Mouse (Mus musculus) E14TG2a.4 (cell line): ENCODE data around the gene Deup1.

Experiments used
- CTCF ChIP-seq: conservative IDR thresholded peaks from 2 replicates; pipeline ENCODE4 v1.5.1; 2014; ENCODE audit warnings: low read length
- NANOG ChIP-seq: IDR thresholded peaks from 2 replicates; pipeline ENCODE4 v1.6.1; 2014; ENCODE audit warnings: borderline replicate concordance, low read length, mixed read lengths

DNA sequence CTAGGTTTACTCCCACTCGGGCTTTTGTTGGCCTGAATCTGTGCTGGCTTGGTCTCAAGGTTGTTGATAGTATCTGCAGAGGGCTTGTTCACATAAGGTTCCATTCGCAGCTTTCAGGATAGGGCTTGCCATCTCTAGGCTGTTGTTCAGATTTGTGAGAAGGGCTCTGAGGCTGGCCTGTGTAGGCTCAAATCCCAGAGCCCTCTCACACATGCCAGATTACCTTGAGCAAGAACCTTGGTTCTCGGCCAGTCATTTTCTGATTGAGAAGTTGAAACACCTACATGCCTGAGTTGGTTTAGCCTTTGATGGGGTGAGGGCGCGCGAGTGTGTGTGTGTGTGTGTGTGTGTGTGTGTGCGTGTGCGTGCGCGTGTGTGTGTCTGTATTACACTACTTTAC lies 105.4 kb downstream of the Deup1 start:
- TF ChIP-seq CTCF (no peak), NANOG (no peak)
